Mouse (Mus musculus): Measurements from ENCODE around the gene Krt19. TPM values are rescaled to one million over a fixed set of nuclear protein-coding genes. Genes with fewer than 3 reads are reported as not detected.

Krt19 gene
- 0.74 TPM for polyA plus RNA-seq (2017; shearing (Covaris generic))

GRCm38 (mm10) chr11:100148615-100149330, at the start of gene Krt19:
TSS of gene Krt19 (minus strand) at chr11:100148665.

DNA sequence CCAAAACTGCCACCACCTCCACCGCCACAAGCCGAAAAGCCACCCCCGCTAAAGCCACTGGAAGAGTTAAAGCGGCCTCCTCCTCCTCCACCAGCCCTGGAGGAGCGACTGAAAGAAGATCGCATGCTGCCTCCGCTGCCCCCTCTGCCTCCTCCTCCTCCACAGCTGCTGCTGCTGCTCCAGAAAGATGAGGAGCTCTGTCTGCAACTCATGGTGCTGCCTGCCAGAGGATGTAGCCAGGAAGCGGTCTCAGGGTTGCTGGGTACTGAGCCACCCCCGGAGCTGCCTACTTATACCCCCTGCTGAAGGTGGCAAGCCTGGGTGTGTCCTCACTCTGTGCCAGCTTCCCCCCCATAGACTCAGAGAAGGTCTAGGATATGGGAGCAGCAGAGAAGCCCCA, 44.5 kb upstream of the Krt19 start, which contains the start of gene Krt9:
Gene Krt9, minus strand, starts transcription at position 255 of the 400 bp plus-strand sequence.

DNA sequence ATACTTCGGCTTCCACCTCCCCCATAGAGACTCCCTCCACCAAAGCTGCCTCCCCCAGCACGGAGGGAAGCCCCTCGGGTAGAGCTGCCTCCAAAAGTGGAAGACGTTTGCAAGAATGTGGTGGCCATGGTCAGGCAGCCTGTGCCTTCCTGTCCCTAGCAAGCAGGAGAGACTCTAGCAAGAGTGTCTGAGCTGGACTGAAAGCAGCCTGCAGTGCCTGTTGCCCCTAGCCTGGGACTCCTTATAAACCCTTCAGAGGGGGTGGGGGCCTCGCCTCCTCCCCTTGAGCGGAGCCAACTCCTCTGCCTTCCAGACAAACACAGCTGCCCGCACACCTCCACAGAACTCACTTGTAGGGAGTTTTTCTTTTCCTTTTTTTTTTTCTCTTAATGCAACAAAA, 12.7 kb downstream of the Krt19 start, which contains the start of gene Krt15:
Gene Krt15, minus strand, starts transcription at position 198 of the 400 bp plus-strand sequence.

GRCm38 (mm10) chr11:100121466-100121865, 27.0 kb downstream of the Krt19 start, which contains the start of gene Krt13:
TSS of gene Krt13 (minus strand) at chr11:100121566.

GRCm38 (mm10) chr11:100105576-100106122, 42.8 kb downstream of the Krt19 start, which contains the start of gene Krt36:
TSS of gene Krt36 (minus strand) at chr11:100105626.

GRCm38 (mm10) chr11:100096141-100096540, 52.3 kb downstream of the Krt19 start, which contains the start of gene Krt35:
TSS of gene Krt35 (minus strand) at chr11:100096241.

Other genes starting within 250 kb of the Krt19 start
- not detected for gene Krtap31-1, start 240.7 kb downstream of the Krt19 start, polyA plus RNA-seq (2017; shearing (Covaris generic))
- gene Gm11565, start 233.9 kb downstream of the Krt19 start, polyA plus RNA-seq (2017; shearing (Covaris generic)), result not detected
- not detected for gene Krtap31-2, start 212.4 kb downstream of the Krt19 start, polyA plus RNA-seq (2017; shearing (Covaris generic))
- 0.60 TPM for gene Krtap9-5, start 200.2 kb downstream of the Krt19 start, polyA plus RNA-seq (2017; shearing (Covaris generic))
- not detected for gene Krtap29-1, start 169.6 kb downstream of the Krt19 start, polyA plus RNA-seq (2017; shearing (Covaris generic))
- gene Krtap16-1, start 162.1 kb downstream of the Krt19 start, polyA plus RNA-seq (2017; shearing (Covaris generic)), result not detected
- not detected for gene Krtap17-1, start 154.7 kb downstream of the Krt19 start, polyA plus RNA-seq (2017; shearing (Covaris generic))
- gene Krt33a, start 132.5 kb downstream of the Krt19 start, polyA plus RNA-seq (2017; shearing (Covaris generic)), result not detected
- gene Krt33b, start 118.8 kb downstream of the Krt19 start, polyA plus RNA-seq (2017; shearing (Covaris generic)), result not detected
- gene Krt34, start 107.1 kb downstream of the Krt19 start, polyA plus RNA-seq (2017; shearing (Covaris generic)), result 0.32 TPM
- not detected for gene Krt31, start 98.1 kb downstream of the Krt19 start, polyA plus RNA-seq (2017; shearing (Covaris generic))
- gene Krt32, start 60.4 kb downstream of the Krt19 start, polyA plus RNA-seq (2017; shearing (Covaris generic)), result not detected
- gene Krt35, start 52.4 kb downstream of the Krt19 start, polyA plus RNA-seq (2017; shearing (Covaris generic)), result not detected
- not detected for gene Krt36, start 43.0 kb downstream of the Krt19 start, polyA plus RNA-seq (2017; shearing (Covaris generic))
- not detected for gene Krt13, start 27.1 kb downstream of the Krt19 start, polyA plus RNA-seq (2017; shearing (Covaris generic))
- not detected for gene Krt15, start 12.7 kb downstream of the Krt19 start, polyA plus RNA-seq (2017; shearing (Covaris generic))
- gene Krt9, start 44.6 kb upstream of the Krt19 start, polyA plus RNA-seq (2017; shearing (Covaris generic)), result not detected
- not detected for gene Krt14, start 58.9 kb upstream of the Krt19 start, polyA plus RNA-seq (2017; shearing (Covaris generic))
- gene Krt16, start 100.2 kb upstream of the Krt19 start, polyA plus RNA-seq (2017; shearing (Covaris generic)), result 0.40 TPM
- gene Krt17, start 112.4 kb upstream of the Krt19 start, polyA plus RNA-seq (2017; shearing (Covaris generic)), result not detected
- not detected for gene Krt42, start 121.2 kb upstream of the Krt19 start, polyA plus RNA-seq (2017; shearing (Covaris generic))
- 4,724 TPM for gene Eif1, start 171.2 kb upstream of the Krt19 start, polyA plus RNA-seq (2017; shearing (Covaris generic))
- not detected for gene Gast, start 185.7 kb upstream of the Krt19 start, polyA plus RNA-seq (2017; shearing (Covaris generic))
- gene Hap1, start 207.5 kb upstream of the Krt19 start, polyA plus RNA-seq (2017; shearing (Covaris generic)), result 1.8 TPM
- gene Jup, start 249.1 kb upstream of the Krt19 start, polyA plus RNA-seq (2017; shearing (Covaris generic)), result 3.7 TPM

All from effector memory CD4-positive, alpha-beta T cell, adult 7 months (primary cell).